Mouse (Mus musculus) stomach, postnatal 0 days (tissue): ENCODE data around the gene Tial1. TPM values are rescaled to one million over a fixed set of nuclear protein-coding genes. Genes with fewer than 3 reads are reported as not detected.

Experiments
- ATAC-seq: fragments of 200-750 bp; cut with Nextera tagmentation; 2 replicates; pipeline ENCODE4 v1.8.0; 2017; ENCODE audit not compliant: low FRiP score, low TSS enrichment
- DNase-seq: peaks from one replicate; pipeline ENCODE4 v3.0.0-alpha.2; 2016; ENCODE audit warnings: low spot score
- H3K27ac ChIP-seq: fragments of 300-500 bp; sonication (generic); replicated peaks from 2 replicates; pipeline ENCODE4 v1.5.1; 2014; ENCODE audit warnings: mild to moderate bottlenecking, control low read depth
- H3K27me3 ChIP-seq: fragments of 300-500 bp; sonication (generic); 2 replicates; pipeline ENCODE4 v1.6.1; 2014; ENCODE audit warnings: low read length; ENCODE audit not compliant: control insufficient read depth, insufficient read depth
- H3K36me3 ChIP-seq: fragments of 300-500 bp; sonication (generic); 2 replicates; pipeline ENCODE4 v1.6.1; 2014; ENCODE audit warnings: low read length, mixed read lengths; ENCODE audit not compliant: control insufficient read depth, insufficient read depth
- H3K4me1 ChIP-seq: fragments of 300-500 bp; sonication (generic); replicated peaks from 2 replicates; pipeline ENCODE4 v1.6.1; 2014; ENCODE audit warnings: antibody characterized with exemption; ENCODE audit not compliant: control insufficient read depth, insufficient read depth
- H3K4me2 ChIP-seq: fragments of 300-500 bp; sonication (generic); replicated peaks from 2 replicates; pipeline ENCODE4 v1.6.1; 2014; ENCODE audit warnings: low read depth, mild to moderate bottlenecking, control low read depth, moderate library complexity
- H3K4me3 ChIP-seq: fragments of 300-500 bp; sonication (generic); 2 replicates; pipeline ENCODE4 v1.5.1; 2014; ENCODE audit warnings: low read depth, low read length, control low read depth
- H3K9ac ChIP-seq: fragments of 300-500 bp; sonication (generic); 2 replicates; pipeline ENCODE4 v1.6.1; 2014; ENCODE audit warnings: mild to moderate bottlenecking, low read length, control low read depth, mixed read lengths
- H3K9me3 ChIP-seq: fragments of 300-500 bp; sonication (generic); 2 replicates; pipeline ENCODE4 v1.6.1; 2016; ENCODE audit warnings: low read length; ENCODE audit not compliant: control insufficient read depth
- CTCF ChIP-seq: IDR thresholded peaks from 2 replicates; pipeline ENCODE4 v1.5.1; 2016; ENCODE audit warnings: antibody characterized with exemption, low read depth, mild to moderate bottlenecking, moderate library complexity
- EP300 ChIP-seq: optimal IDR thresholded peaks from 2 replicates; pipeline ENCODE3; 2016; ENCODE audit warnings: antibody characterized with exemption
- WGBS: fragments of 180-500 bp; shearing (Covaris S2); extraction: QIAGEN DNeasy Blood & Tissue Kit; methylation state at CpG from one replicate; pipeline ENCODE4 v1.1.7; 2014; 5-methylcytosine and 5-hydroxymethylcytosine counted together
- polyA plus RNA-seq: library from polyadenylated mRNA; unstranded; fragments of >200 nt; fragmentation: Nextera tagmentation; extraction: Ambion mirVana; gene quantifications from 2 replicates; pipeline ENCODE4 v1.2.1, GENCODE M21; 2015

Gene Tial1
- polyA plus RNA-seq, 1 experiment from 2014 or later = 13.1 TPM

DNA sequence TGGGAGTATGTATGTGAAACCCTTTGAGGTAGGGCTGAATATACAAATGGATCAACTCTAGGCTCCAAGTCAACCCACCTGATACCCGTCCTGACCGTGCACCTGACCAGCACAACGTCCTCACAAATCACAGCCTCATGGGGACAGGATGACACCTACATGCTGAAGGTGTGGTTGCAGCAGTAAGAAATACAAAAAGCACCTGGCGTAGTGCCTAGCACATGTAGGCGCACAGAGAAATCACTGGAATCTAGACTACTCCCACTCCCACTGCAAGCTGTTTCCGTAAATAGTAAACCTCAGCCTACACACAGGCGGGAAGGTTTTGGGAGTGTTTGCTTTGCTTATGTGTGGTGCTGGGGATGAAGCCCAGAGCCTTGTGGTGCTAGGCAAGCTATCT is 39.8 kb downstream of the Tial1 start:
- Histone ChIP-seq H3K27me3 (no peaks in the 10 kb centered on the region), H3K36me3 (no peaks in the 10 kb centered on the region), H3K9me3 (no peaks in the 10 kb centered on the region), H3K4me1 (no peaks in the 10 kb centered on the region), H3K27ac (no peak overlapping the region), H3K9ac (no peak overlapping the region), H3K4me2 (no peak overlapping the region), H3K4me3 (no peak overlapping the region)
- no peak for ATAC-seq
- WGBS = 74% methylated on average over 7 of the region's 7 CpGs
- TF ChIP-seq CTCF (no peak), EP300 (no peak)
- no peak for DNase-seq

- H3K27ac ChIP-seq = no peak overlapping the region
- no peaks in the 10 kb centered on the region for H3K27me3 ChIP-seq
- H3K9me3 ChIP-seq = no peaks in the 10 kb centered on the region
- no peaks in the 10 kb centered on the region for H3K4me1 ChIP-seq
- no peak overlapping the region for H3K4me3 ChIP-seq
- ATAC-seq (no peak), DNase-seq (no peak)
- TF ChIP-seq CTCF (no peak), EP300 (no peak)
- no peaks in the 10 kb centered on the region for H3K36me3 ChIP-seq
- no peak overlapping the region for H3K9ac ChIP-seq
- 24% methylated on average over 9 of the region's 9 CpGs for WGBS
- H3K4me2 ChIP-seq = no peak overlapping the region
Measured at GRCm38 (mm10) chr7:128419690-128420089, 41.8 kb downstream of the Tial1 start.

- Histone ChIP-seq H3K9ac (peak within 1 kb of the TSS; percentile 64), H3K4me1 (no peaks in the 10 kb centered on the region), H3K27me3 (no peaks in the 10 kb centered on the region), H3K27ac (no peak within 1 kb of the TSS), H3K36me3 (no peaks in the 10 kb centered on the region), H3K9me3 (no peaks in the 10 kb centered on the region), H3K4me3 (peak within 1 kb of the TSS; percentile 71), H3K4me2 (peak within 1 kb of the TSS; percentile 99)
- DNase-seq = peak; percentile 64
- peak; percentile 75 for ATAC-seq
- WGBS = under 1% methylated on average over 60 of the region's 102 CpGs
- TF ChIP-seq EP300 = no peak
- TF ChIP-seq CTCF = no peak; the same call in 1 of the 2 replicates
Measured at GRCm38 (mm10) chr7:128417930-128418779, 43.4 kb downstream of the Tial1 start, which contains the start of gene Rgs10. Gene Rgs10, minus strand, starts transcription at chr7:128418758.

DNA sequence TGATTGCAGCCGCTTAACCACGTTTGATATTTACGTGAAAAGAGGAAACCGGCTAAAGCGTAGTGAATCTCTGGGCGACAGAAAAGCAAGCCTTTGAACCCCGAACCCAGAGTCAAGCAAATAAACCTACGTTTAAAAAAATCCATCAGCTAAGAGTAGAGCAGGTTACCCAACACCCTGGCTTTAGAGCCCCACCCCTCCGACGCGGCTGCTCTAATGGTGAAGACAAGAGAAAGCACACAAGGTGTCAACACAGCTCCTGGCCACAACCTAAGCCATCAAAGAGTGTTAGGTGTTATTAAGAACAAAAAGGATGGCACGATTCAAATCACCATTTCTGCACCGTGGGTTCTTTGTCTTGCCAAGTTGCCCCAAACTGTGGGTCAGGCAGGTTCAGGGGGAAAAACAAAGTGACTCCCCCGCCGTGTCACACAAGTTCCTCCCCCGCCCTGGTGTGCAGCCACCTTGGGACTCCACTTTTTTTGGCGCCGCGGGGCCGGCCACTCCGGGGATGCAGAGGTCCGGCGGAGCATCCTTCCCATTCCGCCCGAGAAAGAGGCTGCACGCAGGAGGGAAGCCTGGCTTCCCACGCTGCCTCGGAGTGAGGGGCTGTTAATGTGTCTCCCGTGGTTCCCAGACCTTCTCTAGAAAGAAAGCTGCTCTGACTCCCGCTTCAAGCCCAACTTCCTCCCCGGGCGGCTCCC is 44.1 kb downstream of the Tial1 start:
- H3K9ac ChIP-seq = peak overlapping the region; percentile 64
- H3K4me2 ChIP-seq = peak overlapping the region; percentile 99
- H3K27me3 ChIP-seq = no peaks in the 10 kb centered on the region
- DNase-seq (peak; percentile 19), ATAC-seq (0 out of 2 replicates have a peak, but pooled peaks have one; percentile 30)
- H3K4me1 ChIP-seq = no peaks in the 10 kb centered on the region
- 2% methylated on average over 32 of the region's 32 CpGs for WGBS
- H3K4me3 ChIP-seq = peak overlapping the region; percentile 71
- H3K36me3 ChIP-seq = no peaks in the 10 kb centered on the region
- H3K9me3 ChIP-seq = no peaks in the 10 kb centered on the region
- no peak overlapping the region for H3K27ac ChIP-seq
- TF ChIP-seq CTCF (no peak), EP300 (no peak)

GRCm38 (mm10) chr7:128416664-128417063 is 44.9 kb downstream of the Tial1 start:
- Histone ChIP-seq H3K9ac (no peak overlapping the region), H3K27ac (no peak overlapping the region), H3K4me2 (0 out of 2 replicates have a peak overlapping the region, but pooled peaks have one; percentile 99), H3K36me3 (no peaks in the 10 kb centered on the region), H3K9me3 (no peaks in the 10 kb centered on the region), H3K27me3 (no peaks in the 10 kb centered on the region), H3K4me1 (no peaks in the 10 kb centered on the region), H3K4me3 (peak overlapping the region; percentile 71; the same call in 1 of the 2 replicates)
- TF ChIP-seq CTCF (no peak), EP300 (no peak)
- DNase-seq (no peak), ATAC-seq (no peak)
- 63% methylated on average over 6 of the region's 6 CpGs for WGBS
